Mouse (Mus musculus): Measurements from ENCODE around the gene Avp.

Gene Avp

GRCm38 (mm10) chr2:130569926-130570325 is 12.4 kb downstream of the Avp start:
- no peak for DNase-seq

- DNase-seq: peak; percentile 49 to 61
Measured at GRCm38 (mm10) chr2:130568921-130569320, 13.4 kb downstream of the Avp start.

GRCm38 (mm10) chr2:130564983-130565382 is 17.4 kb downstream of the Avp start:
- no peak for DNase-seq

GRCm38 (mm10) chr2:130564063-130564462 is 18.3 kb downstream of the Avp start:
- DNase-seq: peak in 1 of 2 experiments; percentile 23

GRCm38 (mm10) chr2:130563212-130564055 is 18.9 kb downstream of the Avp start, which contains the start of gene Mrps26:
Mrps26 (plus strand) TSS chr2:130563742.
- peak; percentile 95 to 97 for DNase-seq

- DNase-seq: no peak
Measured at GRCm38 (mm10) chr2:130558015-130558414, 24.3 kb downstream of the Avp start.

GRCm38 (mm10) chr2:130557462-130557861 is 24.9 kb downstream of the Avp start:
- no peak for DNase-seq

GRCm38 (mm10) chr2:130556292-130556691 is 26.1 kb downstream of the Avp start:
- DNase-seq: peak; percentile 25 to 46

GRCm38 (mm10) chr2:130554841-130555240 is 27.5 kb downstream of the Avp start:
- no peak for DNase-seq

- DNase-seq: no peak
Measured at GRCm38 (mm10) chr2:130546957-130547356, 35.4 kb downstream of the Avp start.

GRCm38 (mm10) chr2:130540266-130540665 is 42.1 kb downstream of the Avp start:
- no peak for DNase-seq

GRCm38 (mm10) chr2:130538876-130539546 is 43.3 kb downstream of the Avp start:
- no peak for DNase-seq

GRCm38 (mm10) chr2:130536890-130537289 is 45.5 kb downstream of the Avp start:
- no peak for DNase-seq

GRCm38 (mm10) chr2:130535017-130535416 is 47.3 kb downstream of the Avp start:
- DNase-seq: no peak

GRCm38 (mm10) chr2:130532201-130532600 is 50.2 kb downstream of the Avp start:
- no peak for DNase-seq

Data from kidney, postnatal 36 days (tissue).